Mouse (Mus musculus): ENCODE results near the gene Ccser2.

DNA sequence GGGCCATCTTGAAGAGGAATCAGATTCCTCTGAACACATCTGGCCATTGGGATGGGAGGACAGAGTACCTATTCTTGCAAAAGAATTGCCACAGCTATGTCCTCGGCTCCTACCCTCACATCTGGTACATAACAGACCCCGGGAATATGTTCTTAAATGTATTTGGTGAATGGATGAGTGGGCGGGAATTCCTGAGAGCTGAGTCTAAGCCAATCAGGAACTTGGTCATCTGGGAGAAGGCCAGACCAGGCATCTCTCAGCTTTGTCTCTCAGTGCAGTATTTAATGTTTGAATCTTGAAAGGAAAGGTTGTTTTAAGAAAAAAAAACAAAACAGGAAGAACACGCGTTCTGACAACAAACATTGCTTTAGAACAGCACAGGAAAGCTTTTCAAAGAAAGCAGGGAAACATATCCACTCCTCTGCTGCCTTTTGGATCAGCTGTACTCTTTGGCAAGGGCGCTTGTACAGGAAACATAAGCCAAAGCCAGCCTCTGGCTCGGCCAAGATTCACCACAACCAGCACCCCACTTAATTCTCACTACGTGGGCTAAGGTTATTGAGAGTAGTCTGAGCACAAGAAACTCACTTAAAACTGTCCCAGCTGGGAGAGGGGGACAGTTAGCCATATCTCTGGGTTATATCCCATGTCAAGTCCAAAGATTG, 35.0 kb upstream of the Ccser2 start:
- TF ChIP-seq CTCF (conservative IDR thresholded peaks at IDR 0.05 in 1 of 2, IDR thresholded peaks at IDR 0.05 in 1 of 2; ENCODE audit: low read depth in 2 of 2, low read length in 2 of 2) (no peak), IRF4 (IDR thresholded peaks at IDR 0.05; ENCODE audit: low read depth, low read length) (no peak), NRF1 (IDR thresholded peaks at IDR 0.05; ENCODE audit: low read depth, low read length) (no peak), USF1 (IDR thresholded peaks at IDR 0.05; ENCODE audit: low read depth, low read length) (no peak), UBTF (IDR thresholded peaks at IDR 0.05; ENCODE audit: low read depth, low read length) (no peak), EP300 (IDR thresholded peaks at IDR 0.05; ENCODE audit: low read length) (no peak), CHD1 (IDR thresholded peaks at IDR 0.05; ENCODE audit: low read depth, low read length) (no peak), TBP (conservative IDR thresholded peaks at IDR 0.05; ENCODE audit: low read depth, low read length) (no peak), ZKSCAN1 (IDR thresholded peaks at IDR 0.05; ENCODE audit: borderline replicate concordance, low read depth, low read length) (no peak)
